Mouse (Mus musculus) lung, embryonic 14.5 days (tissue): Measurements from ENCODE around the gene S1pr5. TPM values are rescaled to one million over a fixed set of nuclear protein-coding genes. Genes with fewer than 3 reads are reported as not detected.

Source experiments
- ATAC-seq: fragments of 200-750 bp; cut with Nextera tagmentation; 2 replicates; pipeline ENCODE4 v1.8.0; 2017; ENCODE audit warnings: mild to moderate bottlenecking, moderate TSS enrichment, moderate library complexity; ENCODE audit not compliant: insufficient read depth
- DNase-seq: peaks from one replicate; pipeline ENCODE4 v3.0.0-alpha.2; 2015
- H3K27ac ChIP-seq: fragments of 300-500 bp; sonication (generic); 2 replicates; pipeline ENCODE4 v1.5.1; 2014; ENCODE audit warnings: low read depth, mild to moderate bottlenecking, moderate library complexity
- H3K27me3 ChIP-seq: fragments of 300-500 bp; sonication (generic); 2 replicates; pipeline ENCODE4 v1.6.1; 2014; ENCODE audit warnings: low read length, control low read depth; ENCODE audit not compliant: insufficient read depth
- H3K36me3 ChIP-seq: fragments of 300-500 bp; sonication (generic); 2 replicates; pipeline ENCODE4 v1.6.1; 2014; ENCODE audit warnings: control low read depth; ENCODE audit not compliant: insufficient read depth
- H3K4me1 ChIP-seq: fragments of 300-500 bp; sonication (generic); 2 replicates; pipeline ENCODE4 v1.6.1; 2014; ENCODE audit warnings: antibody characterized with exemption, control low read depth; ENCODE audit not compliant: insufficient read depth
- H3K4me2 ChIP-seq: fragments of 300-500 bp; sonication (generic); 2 replicates; pipeline ENCODE4 v1.6.1; 2014; ENCODE audit warnings: mild to moderate bottlenecking
- H3K4me3 ChIP-seq: fragments of 300-500 bp; sonication (generic); 2 replicates; pipeline ENCODE4 v1.5.1; 2014; ENCODE audit warnings: low read depth, low read length
- H3K9ac ChIP-seq: fragments of 300-500 bp; sonication (generic); 2 replicates; pipeline ENCODE4 v1.6.1; 2014
- H3K9me3 ChIP-seq: fragments of 300-500 bp; sonication (generic); 2 replicates; pipeline ENCODE4 v1.6.1; 2016; ENCODE audit warnings: low read depth, low read length, control low read depth
- CTCF ChIP-seq: IDR thresholded peaks from 2 replicates; pipeline ENCODE4 v1.5.1; 2016; ENCODE audit warnings: antibody characterized with exemption, low read depth
- whole genome bisulfite sequencing: fragments of 180-500 bp; shearing (Covaris S2); extraction: QIAGEN DNeasy Blood & Tissue Kit; methylation state at CpG from one replicate; pipeline ENCODE4 v1.1.7; 2014; 5-methylcytosine and 5-hydroxymethylcytosine counted together
- polyA plus RNA-seq: library from polyadenylated mRNA; unstranded; fragments of >200 nt; fragmentation: Nextera tagmentation; extraction: Ambion mirVana; gene quantifications from 2 replicates; pipeline ENCODE4 v1.2.1, GENCODE M21; 2014

S1pr5 gene
- polyA plus RNA-seq, 1 experiment from 2014 or later, result not detected

DNA sequence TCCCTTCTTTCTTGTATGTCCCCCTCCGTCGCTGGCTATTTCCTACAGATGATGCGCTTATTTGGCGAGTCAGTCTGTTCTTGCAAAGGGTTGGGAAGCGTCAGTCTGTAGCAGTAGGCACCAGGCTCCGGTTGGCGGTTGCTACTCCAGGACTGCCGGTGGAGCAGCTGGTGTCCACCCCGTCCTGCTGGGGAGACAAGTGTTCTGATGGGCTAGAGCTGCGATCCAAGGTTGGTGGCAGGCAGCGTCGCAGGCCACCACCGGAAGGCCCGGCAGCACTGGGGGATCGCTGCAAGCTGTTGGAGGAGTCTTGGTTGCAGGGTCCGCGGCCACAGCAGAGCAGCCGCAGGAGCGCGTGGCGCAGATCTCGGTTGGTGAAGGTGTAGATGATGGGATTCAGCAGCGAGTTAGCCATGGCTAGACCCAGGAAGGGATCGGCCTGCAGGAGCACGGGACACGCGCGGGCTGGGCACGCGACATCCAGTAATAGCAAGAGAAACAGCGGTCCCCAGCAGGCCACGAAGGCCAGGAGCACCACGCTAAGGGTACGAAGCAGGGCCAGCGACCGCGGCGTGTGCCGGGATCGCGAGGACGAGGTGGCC, 4.3 kb downstream of the S1pr5 start:
- WGBS, result 8% methylated on average over 42 of the region's 42 CpGs
- H3K4me1 ChIP-seq, result no peaks in the 10 kb centered on the region
- no peaks in the 10 kb centered on the region for H3K9me3 ChIP-seq
- H3K27ac ChIP-seq, result no peak overlapping the region
- 0 out of 2 replicates have a peak, but pooled peaks have one; percentile 8 for ATAC-seq
- TF ChIP-seq CTCF, result no peak
- peak overlapping the region; percentile 43 for H3K9ac ChIP-seq
- no peaks in the 10 kb centered on the region for H3K36me3 ChIP-seq
- H3K27me3 ChIP-seq, result peaks cover 68% of the 10 kb centered on the region
- no peak for DNase-seq
- H3K4me2 ChIP-seq, result peak overlapping the region; percentile 79
- peak overlapping the region; percentile 46 for H3K4me3 ChIP-seq

DNA sequence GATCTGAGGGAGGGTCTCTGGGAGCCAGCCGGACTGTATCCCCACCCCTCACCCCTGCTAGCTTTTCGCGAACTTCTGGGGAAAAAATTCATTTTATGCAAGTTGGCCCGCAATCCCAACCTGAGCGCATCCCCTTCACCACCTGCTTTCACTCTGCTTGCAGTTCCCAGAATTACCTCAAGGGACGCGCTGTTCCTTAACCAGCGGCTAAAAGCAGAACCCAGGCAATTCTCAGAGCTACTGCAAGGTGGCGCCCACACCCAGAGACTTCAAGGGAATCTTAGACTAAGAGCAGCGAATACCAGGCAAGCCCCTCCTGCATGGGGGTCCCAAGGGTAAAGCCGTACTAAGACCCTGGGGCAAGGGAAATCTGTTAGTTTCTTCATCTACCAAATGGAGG, 6.9 kb downstream of the S1pr5 start:
- Histone ChIP-seq H3K27ac (no peak overlapping the region), H3K4me1 (peaks cover 10% of the 10 kb centered on the region), H3K9me3 (no peaks in the 10 kb centered on the region), H3K36me3 (peaks cover 7% of the 10 kb centered on the region; the same call in 1 of the 2 replicates), H3K4me2 (no peak overlapping the region), H3K27me3 (peaks cover 47% of the 10 kb centered on the region), H3K9ac (no peak overlapping the region), H3K4me3 (no peak overlapping the region)
- peak; percentile 97 for DNase-seq
- 7% methylated on average over 11 of the region's 11 CpGs for WGBS
- TF ChIP-seq CTCF, result peak; percentile 99
- no peak for ATAC-seq

DNA sequence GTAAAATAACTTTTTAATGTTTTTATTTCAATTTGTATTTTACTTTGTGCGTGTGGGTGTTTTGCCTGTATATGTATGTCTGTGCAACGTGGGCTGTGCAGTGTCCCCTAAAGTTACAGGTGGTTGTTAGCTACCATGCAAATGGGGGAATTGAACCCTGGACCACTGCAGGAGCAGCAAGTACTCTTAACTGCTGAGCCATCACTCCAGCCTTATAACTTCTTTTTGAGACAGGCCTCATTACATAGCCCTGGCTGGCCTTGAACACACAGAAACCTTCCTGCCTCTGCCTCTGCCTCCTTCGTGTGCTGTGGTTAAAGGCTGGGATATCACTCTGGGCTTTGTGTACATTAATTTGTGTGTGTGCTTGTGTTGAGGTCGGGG, 8.8 kb downstream of the S1pr5 start:
- Histone ChIP-seq H3K4me1 (peaks cover 10% of the 10 kb centered on the region), H3K27ac (peak overlapping the region; percentile 93), H3K9me3 (no peaks in the 10 kb centered on the region), H3K36me3 (peaks cover 25% of the 10 kb centered on the region), H3K9ac (peak overlapping the region; percentile 97), H3K27me3 (peaks cover 28% of the 10 kb centered on the region), H3K4me2 (peak overlapping the region; percentile 80), H3K4me3 (peak overlapping the region; percentile 98)
- no peak for TF ChIP-seq CTCF
- ATAC-seq (no peak), DNase-seq (no peak)
- 28% methylated on average over 4 of the region's 4 CpGs for WGBS

DNA sequence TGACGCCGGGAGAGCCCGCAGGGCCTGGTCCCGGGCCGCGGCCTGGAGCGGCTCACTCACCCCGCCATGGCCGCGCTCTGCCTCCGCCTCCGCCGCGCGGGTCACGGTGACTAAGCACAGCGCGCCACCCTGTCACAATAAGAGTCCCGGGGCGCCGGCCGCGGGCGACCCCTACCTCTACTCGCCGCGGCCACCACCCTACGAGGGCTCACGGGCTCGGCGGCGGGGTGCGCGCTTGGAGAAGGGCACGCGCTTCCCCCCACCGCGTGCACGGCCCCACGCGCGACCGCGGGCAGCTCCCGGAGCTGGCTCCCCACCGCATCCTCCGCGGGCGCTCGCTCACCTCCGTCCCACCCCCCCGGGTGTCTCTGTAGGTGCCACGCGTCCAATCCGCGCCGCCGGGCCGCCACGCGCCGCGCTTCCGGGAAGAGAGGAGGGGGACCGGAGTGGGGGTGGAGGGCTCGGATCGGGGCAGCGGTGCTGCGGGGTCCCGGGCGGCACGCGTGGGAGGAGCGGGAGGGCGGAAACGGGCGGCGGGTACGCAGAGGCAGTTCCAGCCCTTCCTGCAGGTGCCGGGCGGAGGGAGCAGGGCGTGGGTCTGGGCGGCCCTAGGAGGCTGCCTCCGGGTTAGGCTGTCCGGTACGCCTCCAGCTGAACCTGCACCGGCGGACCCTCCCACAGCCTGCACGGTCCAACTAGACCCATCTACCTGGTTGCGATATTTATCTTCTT, 9.3 kb downstream of the S1pr5 start, which contains the start of gene Keap1:
Gene Keap1, minus strand, starts transcription at position 629 of the 732 bp plus-strand sequence.
- Histone ChIP-seq H3K9ac (peak within 1 kb of the TSS; percentile 97), H3K4me1 (peaks cover 10% of the 10 kb centered on the region), H3K27ac (peak within 1 kb of the TSS; percentile 93), H3K9me3 (no peaks in the 10 kb centered on the region), H3K4me3 (peak within 1 kb of the TSS; percentile 98), H3K27me3 (peaks cover 22% of the 10 kb centered on the region), H3K4me2 (peak within 1 kb of the TSS; percentile 80), H3K36me3 (peaks cover 30% of the 10 kb centered on the region)
- TF ChIP-seq CTCF, result no peak
- DNase-seq (peak; percentile 89), ATAC-seq (peak; percentile 90)
- WGBS, result under 1% methylated on average over 83 of the region's 90 CpGs

DNA sequence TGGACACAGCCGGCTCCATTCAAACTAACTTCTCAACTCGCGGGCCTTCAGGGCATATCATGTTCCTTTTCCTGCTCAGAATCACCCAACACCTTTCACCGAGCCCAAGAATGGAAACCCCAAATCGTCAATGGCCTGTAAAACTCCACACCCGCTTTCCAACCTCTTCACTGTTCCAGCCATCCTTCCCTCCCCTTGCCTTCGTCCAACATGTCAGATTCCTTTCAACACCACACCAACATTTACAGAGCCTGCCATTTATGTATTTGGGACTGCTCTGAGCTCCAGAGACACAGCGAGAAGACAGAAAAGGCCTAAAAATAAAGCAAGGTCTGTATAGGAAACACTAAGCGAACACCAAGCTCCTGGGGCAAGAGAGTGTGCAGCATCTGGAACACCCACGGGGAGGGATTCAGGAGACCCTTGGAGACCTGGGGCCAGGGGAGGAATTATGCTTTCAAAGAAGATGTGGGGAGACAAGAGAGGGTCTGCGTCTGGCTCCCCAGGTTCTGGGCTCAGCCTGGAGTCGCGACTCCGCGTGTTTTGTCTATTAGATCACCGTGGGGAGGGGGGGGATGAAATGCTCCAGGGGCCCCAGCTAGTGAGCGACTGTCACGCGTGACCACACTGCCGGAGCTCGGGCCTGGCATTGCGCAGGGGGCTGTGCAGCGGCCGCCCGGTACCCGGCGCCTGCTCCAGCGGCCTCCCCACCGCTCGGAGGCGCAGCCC, 10.1 kb downstream of the S1pr5 start:
- Histone ChIP-seq H3K27ac (peak overlapping the region; percentile 93), H3K4me1 (peaks cover 10% of the 10 kb centered on the region), H3K27me3 (peaks cover 15% of the 10 kb centered on the region), H3K36me3 (peaks cover 38% of the 10 kb centered on the region), H3K9me3 (no peaks in the 10 kb centered on the region), H3K4me2 (peak overlapping the region; percentile 80), H3K9ac (peak overlapping the region; percentile 97), H3K4me3 (peak overlapping the region; percentile 98)
- ATAC-seq, result peak; percentile 5; the same call in 1 of the 2 replicates
- no peak for TF ChIP-seq CTCF
- DNase-seq, result peak; percentile 38
- under 1% methylated on average over 31 of the region's 31 CpGs for WGBS

DNA sequence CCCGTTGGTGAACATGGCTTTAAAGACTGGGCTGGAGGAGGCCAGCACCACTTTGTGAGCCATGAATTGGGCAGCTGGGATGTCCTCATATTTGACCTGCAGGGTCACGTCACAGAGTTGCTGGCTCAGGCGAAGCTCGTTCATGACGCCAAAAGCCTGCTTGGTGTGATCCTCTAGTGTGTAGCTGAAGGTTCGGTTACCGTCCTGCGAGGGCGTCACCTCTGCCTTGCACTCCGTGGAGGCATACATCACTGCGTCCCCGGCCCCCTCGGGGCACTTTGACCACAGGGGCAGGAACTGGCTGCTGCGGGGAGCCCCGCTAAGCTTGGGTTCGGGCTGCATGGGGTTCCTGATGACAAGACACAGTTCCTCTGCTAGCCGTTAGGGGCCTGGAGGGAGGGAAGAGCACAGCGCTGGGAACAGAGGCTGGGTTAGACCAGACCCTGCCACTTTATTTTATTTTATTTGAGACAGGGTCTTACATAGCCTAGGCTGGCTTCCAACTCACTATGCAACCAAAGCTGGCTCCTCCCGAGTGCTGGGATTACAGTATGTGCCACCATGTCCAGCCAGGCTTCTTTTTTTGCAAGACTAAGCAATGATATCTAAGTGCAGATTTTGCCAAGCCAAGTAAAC, 10.8 kb downstream of the S1pr5 start:
- peak overlapping the region; percentile 93 for H3K27ac ChIP-seq
- ATAC-seq (peak; percentile 36; the same call in 1 of the 2 replicates), DNase-seq (peak; percentile 68)
- H3K36me3 ChIP-seq, result peaks cover 44% of the 10 kb centered on the region
- WGBS, result 13% methylated on average over 19 of the region's 19 CpGs
- TF ChIP-seq CTCF, result peak; percentile 58
- H3K4me1 ChIP-seq, result peaks cover 10% of the 10 kb centered on the region
- peaks cover 9% of the 10 kb centered on the region; the same call in 1 of the 2 replicates for H3K27me3 ChIP-seq
- peak overlapping the region; percentile 80 for H3K4me2 ChIP-seq
- H3K9ac ChIP-seq, result peak overlapping the region; percentile 97
- peak overlapping the region; percentile 98 for H3K4me3 ChIP-seq
- H3K9me3 ChIP-seq, result no peaks in the 10 kb centered on the region
